Mouse (Mus musculus) thymus, adult 18-20 months (tissue): Measurements from ENCODE around the gene Ube2o.
"Not testable (repeated sequence)": the region's sequence is repeated elsewhere in the genome, so short reads cannot be mapped to it uniquely, and the experiment has no call there.

Experiments used
- DNase-seq, 2 experiments: peaks; one replicate each; pipeline ENCODE4 v3.0.0; 2022; ENCODE audit warnings: mixed read lengths in 2 of 2

The Ube2o gene

GRCm38 (mm10) chr11:116613234-116613633 lies 32.0 kb upstream of the Ube2o start:
- DNase-seq, result no peak

- no peak for DNase-seq
These were observed 31.3 kb upstream of the Ube2o start for GRCm38 (mm10) chr11:116612554-116612953.

- DNase-seq, result no peak
These were observed 30.6 kb upstream of the Ube2o start for GRCm38 (mm10) chr11:116611883-116612282.

GRCm38 (mm10) chr11:116611168-116611567 lies 29.9 kb upstream of the Ube2o start:
- DNase-seq, result not testable (repeated sequence)

GRCm38 (mm10) chr11:116609965-116610630 lies 28.9 kb upstream of the Ube2o start:
- DNase-seq, result no peak

- peak in 1 of 2 experiments; percentile 24 for DNase-seq
These were observed 26.5 kb upstream of the Ube2o start for GRCm38 (mm10) chr11:116607717-116608116.

GRCm38 (mm10) chr11:116604097-116604496 lies 22.9 kb upstream of the Ube2o start:
- DNase-seq, result no peak

- no peak for DNase-seq
These were observed 22.1 kb upstream of the Ube2o start for GRCm38 (mm10) chr11:116603339-116603738.

GRCm38 (mm10) chr11:116602043-116602442 lies 20.8 kb upstream of the Ube2o start:
- DNase-seq, result no peak

GRCm38 (mm10) chr11:116601166-116601565 lies 19.9 kb upstream of the Ube2o start:
- DNase-seq, result no peak

- DNase-seq, result no peak
These were observed 18.0 kb upstream of the Ube2o start for GRCm38 (mm10) chr11:116599230-116599629.

GRCm38 (mm10) chr11:116598193-116598592 lies 16.9 kb upstream of the Ube2o start:
- no peak for DNase-seq

GRCm38 (mm10) chr11:116596766-116597165 lies 15.5 kb upstream of the Ube2o start:
- DNase-seq, result no peak

- no peak for DNase-seq
These were observed 12.1 kb upstream of the Ube2o start for GRCm38 (mm10) chr11:116593345-116593744.

- DNase-seq, result peak; percentile 65 to 69
These were observed 11.2 kb upstream of the Ube2o start for GRCm38 (mm10) chr11:116592428-116592827.

GRCm38 (mm10) chr11:116591621-116592020 lies 10.4 kb upstream of the Ube2o start:
- no peak for DNase-seq

- DNase-seq, result no peak
These were observed 8.3 kb upstream of the Ube2o start for GRCm38 (mm10) chr11:116589574-116589973.

- DNase-seq, result no peak
These were observed 7.8 kb upstream of the Ube2o start for GRCm38 (mm10) chr11:116589020-116589531.

- DNase-seq, result no peak
These were observed 5.8 kb upstream of the Ube2o start for GRCm38 (mm10) chr11:116586801-116587631.

- no peak for DNase-seq
These were observed 5.1 kb upstream of the Ube2o start, which contains the start of gene Aanat for GRCm38 (mm10) chr11:116586310-116586709. Gene Aanat, plus strand, starts transcription at chr11:116586432.

GRCm38 (mm10) chr11:116585682-116586081 lies 4.4 kb upstream of the Ube2o start:
- no peak for DNase-seq

- peak; percentile 28 to 42 for DNase-seq
These were observed 404 bp downstream of the Ube2o start for GRCm38 (mm10) chr11:116580711-116581375.

GRCm38 (mm10) chr11:116580031-116580652 lies 1.1 kb downstream of the Ube2o start:
- DNase-seq, result no peak
